Mouse (Mus musculus) midbrain, embryonic 15.5 days (tissue): Measurements from ENCODE around the gene Mrpl54. TPM values are rescaled to one million over a fixed set of nuclear protein-coding genes. Genes with fewer than 3 reads are reported as not detected.

ENCODE experiments used
- ATAC-seq: fragments of 200-750 bp; cut with Nextera tagmentation; replicated peaks from 2 replicates; pipeline ENCODE4 v1.8.0; 2017; ENCODE audit warnings: moderate TSS enrichment
- H3K27ac ChIP-seq: fragments of 300-500 bp; sonication (generic); 2 replicates; pipeline ENCODE4 v1.5.1; 2015; ENCODE audit warnings: mild to moderate bottlenecking, inconsistent platforms
- H3K27me3 ChIP-seq: fragments of 300-500 bp; sonication (generic); replicated peaks from 2 replicates; pipeline ENCODE4 v1.6.1; 2015; ENCODE audit warnings: inconsistent platforms
- H3K36me3 ChIP-seq: fragments of 300-500 bp; sonication (generic); replicated peaks from 2 replicates; pipeline ENCODE4 v1.6.1; 2015; ENCODE audit warnings: inconsistent platforms
- H3K4me1 ChIP-seq: fragments of 300-500 bp; sonication (generic); 2 replicates; pipeline ENCODE4 v1.6.1; 2015; ENCODE audit warnings: inconsistent platforms
- H3K4me2 ChIP-seq: fragments of 300-500 bp; sonication (generic); 2 replicates; pipeline ENCODE4 v1.6.1; 2015; ENCODE audit warnings: inconsistent platforms, mild to moderate bottlenecking, moderate library complexity
- H3K4me3 ChIP-seq: fragments of 300-500 bp; sonication (generic); 2 replicates; pipeline ENCODE4 v1.5.1; 2015; ENCODE audit warnings: mild to moderate bottlenecking, inconsistent platforms
- H3K9ac ChIP-seq: fragments of 300-500 bp; sonication (generic); 2 replicates; pipeline ENCODE4 v1.6.1; 2015; ENCODE audit warnings: mild to moderate bottlenecking, inconsistent platforms
- H3K9me3 ChIP-seq: fragments of 300-500 bp; sonication (generic); 2 replicates; pipeline ENCODE4 v1.6.1; 2016; ENCODE audit warnings: inconsistent platforms
- WGBS: fragments of 180-500 bp; shearing (Covaris S2); methylation state at CpG from one replicate; pipeline ENCODE4 v1.1.7; 2015; ENCODE audit warnings: mixed read lengths; 5-methylcytosine and 5-hydroxymethylcytosine counted together
- polyA plus RNA-seq: library from polyadenylated mRNA; unstranded; fragments of >200 nt; fragmentation: Nextera tagmentation; extraction: Ambion mirVana; gene quantifications from 2 replicates; pipeline ENCODE4 v1.2.1, GENCODE M21; 2015

The Mrpl54 gene
- polyA plus RNA-seq, 1 experiment from 2014 or later, result 124 TPM

DNA sequence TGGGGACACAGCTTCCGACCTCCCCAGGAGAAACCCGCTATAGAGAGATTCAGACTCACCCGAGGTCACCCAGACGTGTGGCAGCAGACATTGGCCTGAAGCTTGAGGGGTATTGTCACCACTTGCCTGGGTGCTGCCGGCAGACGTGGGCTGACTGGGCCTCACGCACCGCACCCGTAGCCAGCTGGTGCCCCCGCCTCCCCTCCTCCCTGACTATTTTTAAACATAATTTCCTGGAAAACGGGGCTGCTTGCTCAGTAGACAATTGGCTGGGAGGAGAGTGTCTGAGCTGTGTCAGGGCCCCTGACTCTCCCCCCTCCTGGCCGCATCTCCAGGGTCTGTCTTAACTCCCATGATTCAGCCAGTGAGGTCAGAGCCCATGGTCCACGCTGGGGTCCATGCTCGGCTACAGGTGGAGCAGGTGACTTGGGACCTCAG, 36.1 kb upstream of the Mrpl54 start:
- H3K9ac ChIP-seq, result no peak overlapping the region
- no peak overlapping the region for H3K4me2 ChIP-seq
- H3K27me3 ChIP-seq, result no peaks in the 10 kb centered on the region
- H3K4me1 ChIP-seq, result peaks cover 15% of the 10 kb centered on the region
- ATAC-seq, result no peak
- no peaks in the 10 kb centered on the region for H3K9me3 ChIP-seq
- H3K27ac ChIP-seq, result no peak overlapping the region
- no peak overlapping the region for H3K4me3 ChIP-seq
- 75% methylated on average over 14 of the region's 14 CpGs for WGBS
- peaks cover 17% of the 10 kb centered on the region for H3K36me3 ChIP-seq

GRCm38 (mm10) chr10:81302288-81302687, 35.6 kb upstream of the Mrpl54 start:
- H3K9ac ChIP-seq, result no peak overlapping the region
- 66% methylated on average over 4 of the region's 4 CpGs for WGBS
- ATAC-seq, result no peak

DNA sequence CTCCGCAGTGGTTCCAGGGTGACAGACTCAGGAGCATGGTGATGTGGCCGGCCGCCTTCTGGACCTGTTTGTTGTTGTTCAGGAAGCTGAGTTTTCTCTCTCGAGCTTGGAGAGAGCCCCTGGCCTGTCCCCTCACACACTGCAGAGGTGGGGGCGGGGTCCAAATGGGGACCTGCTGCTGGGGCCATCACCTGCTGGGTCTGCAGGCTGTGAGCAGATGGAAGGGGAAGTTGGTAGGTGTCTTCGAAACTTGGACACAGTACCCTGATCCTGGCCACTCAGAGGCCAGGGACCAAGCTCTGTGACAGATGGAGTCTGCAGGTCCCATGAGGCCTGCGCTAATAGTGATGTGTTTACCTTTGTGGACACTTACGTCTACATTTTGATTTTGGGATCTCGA, 34.6 kb upstream of the Mrpl54 start:
- Histone ChIP-seq H3K4me1 (peaks cover 20% of the 10 kb centered on the region), H3K9ac (no peak overlapping the region), H3K27ac (no peak overlapping the region), H3K36me3 (peaks cover 4% of the 10 kb centered on the region; the same call in 1 of the 2 replicates), H3K27me3 (no peaks in the 10 kb centered on the region), H3K4me3 (no peak overlapping the region), H3K9me3 (no peaks in the 10 kb centered on the region), H3K4me2 (no peak overlapping the region)
- 82% methylated on average over 9 of the region's 9 CpGs for WGBS
- no peak for ATAC-seq

More at GRCm38 (mm10) chr10:81302288-81302687, 35.6 kb upstream of the Mrpl54 start:
- H3K27me3 ChIP-seq, result no peaks in the 10 kb centered on the region
- no peak overlapping the region for H3K4me2 ChIP-seq
- peaks cover 17% of the 10 kb centered on the region for H3K4me1 ChIP-seq
- no peak overlapping the region for H3K27ac ChIP-seq
- no peak overlapping the region for H3K4me3 ChIP-seq
- no peaks in the 10 kb centered on the region for H3K9me3 ChIP-seq
- peaks cover 12% of the 10 kb centered on the region; the same call in 1 of the 2 replicates for H3K36me3 ChIP-seq

- H3K4me2 ChIP-seq, result no peak overlapping the region
- no peak overlapping the region for H3K27ac ChIP-seq
- no peak overlapping the region for H3K9ac ChIP-seq
- no peak for ATAC-seq
- no peaks in the 10 kb centered on the region for H3K9me3 ChIP-seq
- H3K4me1 ChIP-seq, result peaks cover 29% of the 10 kb centered on the region
- H3K4me3 ChIP-seq, result no peak overlapping the region
- 87% methylated on average over 9 of the region's 9 CpGs for WGBS
- H3K27me3 ChIP-seq, result no peaks in the 10 kb centered on the region
- H3K36me3 ChIP-seq, result no peaks in the 10 kb centered on the region
Observed at GRCm38 (mm10) chr10:81300352-81300907, 33.7 kb upstream of the Mrpl54 start.

GRCm38 (mm10) chr10:81299585-81300351, 33.0 kb upstream of the Mrpl54 start:
- H3K9ac ChIP-seq, result no peak overlapping the region
- no peak overlapping the region for H3K4me3 ChIP-seq
- 93% methylated on average over 14 of the region's 14 CpGs for WGBS
- H3K4me1 ChIP-seq, result peaks cover 35% of the 10 kb centered on the region
- no peaks in the 10 kb centered on the region for H3K36me3 ChIP-seq
- no peak overlapping the region for H3K4me2 ChIP-seq
- ATAC-seq, result no peak
- no peak overlapping the region for H3K27ac ChIP-seq
- H3K9me3 ChIP-seq, result no peaks in the 10 kb centered on the region
- no peaks in the 10 kb centered on the region for H3K27me3 ChIP-seq

DNA sequence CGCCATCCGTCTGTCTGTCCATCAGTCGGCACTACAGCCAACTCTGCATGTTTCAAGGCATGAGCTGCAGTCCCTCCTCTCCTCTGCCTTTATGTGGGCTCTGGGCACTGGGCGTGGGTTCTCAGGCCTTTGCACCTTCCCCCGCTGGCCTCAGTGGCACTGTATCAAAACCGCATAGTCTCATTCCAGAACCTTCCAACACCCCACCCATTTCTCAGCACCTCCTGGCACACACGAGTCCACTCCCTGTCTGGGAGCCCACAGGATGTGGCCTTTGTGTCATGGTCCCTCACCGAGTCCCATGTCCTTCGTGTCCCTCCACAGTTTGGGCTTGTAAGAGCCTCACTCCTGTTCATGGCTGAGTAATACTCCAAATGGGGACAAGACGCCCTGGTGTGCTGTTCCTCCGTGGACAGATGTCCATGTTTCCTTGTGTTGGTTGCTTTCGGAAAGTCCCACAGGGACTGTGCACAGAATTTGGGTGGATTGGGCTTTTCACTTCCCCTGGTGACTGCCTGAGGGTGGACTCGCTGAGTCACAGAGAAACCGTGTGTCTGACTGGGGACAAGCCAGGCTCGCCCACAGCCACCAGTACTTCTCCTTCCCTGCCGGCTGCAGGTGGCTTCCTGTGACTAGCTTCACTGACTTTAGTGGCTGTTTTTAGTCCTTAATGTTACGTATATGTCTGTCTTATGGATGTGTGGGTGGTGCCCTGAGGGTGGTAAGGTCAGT, 31.8 kb upstream of the Mrpl54 start:
- WGBS, result 94% methylated on average over 17 of the region's 17 CpGs
- Histone ChIP-seq H3K4me2 (no peak overlapping the region), H3K36me3 (no peaks in the 10 kb centered on the region), H3K27me3 (no peaks in the 10 kb centered on the region), H3K9me3 (no peaks in the 10 kb centered on the region), H3K9ac (no peak overlapping the region), H3K4me1 (peaks cover 47% of the 10 kb centered on the region), H3K4me3 (no peak overlapping the region), H3K27ac (no peak overlapping the region)
- no peak for ATAC-seq

DNA sequence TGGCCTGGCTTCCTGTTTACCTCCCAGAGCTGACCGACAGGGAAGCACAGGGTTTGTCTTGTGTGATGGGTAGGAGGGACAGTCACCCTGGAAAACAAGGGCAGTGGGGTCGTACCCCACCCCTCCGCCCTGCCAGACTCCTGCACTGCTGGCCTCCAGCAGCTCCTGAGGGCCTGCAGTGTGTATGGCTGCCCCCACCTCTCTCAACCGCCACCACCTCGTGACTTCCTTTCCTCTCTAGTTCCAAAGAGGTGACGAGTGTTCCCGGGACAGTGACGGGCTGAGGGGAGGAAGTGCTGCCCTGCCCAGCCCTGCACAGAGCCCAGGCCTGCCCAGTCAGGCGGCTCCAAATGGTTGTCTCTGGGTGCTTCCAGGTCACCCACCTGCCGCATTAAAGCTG, 31.1 kb upstream of the Mrpl54 start:
- no peak for ATAC-seq
- Histone ChIP-seq H3K4me2 (no peak overlapping the region), H3K27me3 (no peaks in the 10 kb centered on the region), H3K4me1 (peaks cover 47% of the 10 kb centered on the region), H3K9me3 (no peaks in the 10 kb centered on the region), H3K27ac (no peak overlapping the region), H3K9ac (no peak overlapping the region), H3K36me3 (no peaks in the 10 kb centered on the region), H3K4me3 (no peak overlapping the region)
- WGBS, result 65% methylated on average over 10 of the region's 10 CpGs

DNA sequence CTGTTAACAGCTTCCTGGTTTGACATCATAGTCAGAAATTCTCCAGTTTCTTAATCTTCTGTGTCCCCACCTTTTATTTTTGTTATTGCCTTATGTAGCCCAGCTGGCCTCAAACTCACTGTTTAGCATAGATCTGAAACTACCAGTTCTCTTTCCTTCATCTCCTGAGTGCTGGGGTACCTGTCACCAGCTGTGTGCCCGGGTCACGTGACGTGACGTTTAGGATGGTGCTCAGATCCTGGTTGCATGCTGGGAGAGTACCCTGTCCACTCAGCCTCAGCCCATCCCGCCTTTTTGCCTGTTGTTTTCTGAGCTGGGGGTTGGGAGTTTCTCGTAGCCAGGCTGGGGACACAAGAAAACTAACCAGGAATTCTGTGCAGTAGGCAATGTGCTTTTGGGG, 30.5 kb upstream of the Mrpl54 start:
- no peak overlapping the region for H3K9ac ChIP-seq
- no peak overlapping the region for H3K4me3 ChIP-seq
- no peaks in the 10 kb centered on the region for H3K27me3 ChIP-seq
- no peaks in the 10 kb centered on the region for H3K36me3 ChIP-seq
- peaks cover 44% of the 10 kb centered on the region for H3K4me1 ChIP-seq
- 87% methylated on average over 6 of the region's 6 CpGs for WGBS
- no peaks in the 10 kb centered on the region for H3K9me3 ChIP-seq
- ATAC-seq, result no peak
- no peak overlapping the region for H3K27ac ChIP-seq
- H3K4me2 ChIP-seq, result no peak overlapping the region

DNA sequence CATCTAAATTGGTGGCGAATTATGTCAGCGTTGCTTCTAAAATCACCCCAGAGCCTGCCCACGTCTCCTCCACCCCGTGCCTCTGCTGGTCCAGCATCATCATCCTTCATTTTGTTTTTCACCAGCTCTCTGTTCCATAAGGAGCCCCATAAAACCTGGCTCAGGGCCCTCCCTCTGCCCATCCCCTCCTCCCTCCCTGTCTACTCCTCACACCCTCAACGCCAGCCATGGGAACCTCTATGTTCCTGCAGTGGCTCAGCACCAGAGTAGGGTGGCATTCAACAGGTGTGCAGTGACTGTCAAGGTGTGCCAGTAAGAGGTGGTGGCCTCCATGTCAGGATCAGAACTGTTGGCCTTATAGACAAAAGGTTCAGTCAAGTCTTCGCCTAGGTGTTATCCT, 28.5 kb upstream of the Mrpl54 start:
- Histone ChIP-seq H3K4me1 (peaks cover 32% of the 10 kb centered on the region), H3K9me3 (no peaks in the 10 kb centered on the region), H3K4me2 (peak overlapping the region; percentile 70; the same call in 1 of the 2 replicates), H3K4me3 (no peak overlapping the region), H3K9ac (no peak overlapping the region), H3K27ac (no peak overlapping the region), H3K36me3 (no peaks in the 10 kb centered on the region), H3K27me3 (no peaks in the 10 kb centered on the region)
- 91% methylated on average over 6 of the region's 6 CpGs for WGBS
- no peak for ATAC-seq

DNA sequence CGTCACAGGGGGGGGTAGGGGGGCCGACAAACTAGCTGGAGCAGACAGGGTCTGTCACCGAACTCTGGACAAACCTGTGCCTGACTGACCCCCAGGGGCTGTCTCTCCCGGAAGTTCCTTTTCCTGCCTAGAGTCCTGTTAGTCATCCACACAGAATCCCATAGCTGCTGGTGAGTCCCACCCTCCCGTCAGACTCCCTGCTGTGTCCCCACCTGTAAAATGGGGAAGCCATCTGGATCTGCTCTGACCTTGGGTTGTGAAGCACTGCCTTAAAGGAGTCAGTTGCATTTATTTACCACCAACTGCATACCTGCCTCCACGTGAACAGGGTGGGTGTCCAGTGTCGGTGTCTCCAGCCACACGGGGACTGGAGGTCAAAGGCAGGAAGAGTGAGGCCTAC, 27.7 kb upstream of the Mrpl54 start:
- 57% methylated on average over 8 of the region's 8 CpGs for WGBS
- peaks cover 33% of the 10 kb centered on the region for H3K4me1 ChIP-seq
- peak overlapping the region; percentile 80 for H3K4me3 ChIP-seq
- peak overlapping the region; percentile 70 for H3K4me2 ChIP-seq
- peak overlapping the region; percentile 84; the same call in 1 of the 2 replicates for H3K9ac ChIP-seq
- H3K36me3 ChIP-seq, result no peaks in the 10 kb centered on the region
- no peak overlapping the region for H3K27ac ChIP-seq
- no peaks in the 10 kb centered on the region for H3K27me3 ChIP-seq
- no peaks in the 10 kb centered on the region for H3K9me3 ChIP-seq
- no peak for ATAC-seq

DNA sequence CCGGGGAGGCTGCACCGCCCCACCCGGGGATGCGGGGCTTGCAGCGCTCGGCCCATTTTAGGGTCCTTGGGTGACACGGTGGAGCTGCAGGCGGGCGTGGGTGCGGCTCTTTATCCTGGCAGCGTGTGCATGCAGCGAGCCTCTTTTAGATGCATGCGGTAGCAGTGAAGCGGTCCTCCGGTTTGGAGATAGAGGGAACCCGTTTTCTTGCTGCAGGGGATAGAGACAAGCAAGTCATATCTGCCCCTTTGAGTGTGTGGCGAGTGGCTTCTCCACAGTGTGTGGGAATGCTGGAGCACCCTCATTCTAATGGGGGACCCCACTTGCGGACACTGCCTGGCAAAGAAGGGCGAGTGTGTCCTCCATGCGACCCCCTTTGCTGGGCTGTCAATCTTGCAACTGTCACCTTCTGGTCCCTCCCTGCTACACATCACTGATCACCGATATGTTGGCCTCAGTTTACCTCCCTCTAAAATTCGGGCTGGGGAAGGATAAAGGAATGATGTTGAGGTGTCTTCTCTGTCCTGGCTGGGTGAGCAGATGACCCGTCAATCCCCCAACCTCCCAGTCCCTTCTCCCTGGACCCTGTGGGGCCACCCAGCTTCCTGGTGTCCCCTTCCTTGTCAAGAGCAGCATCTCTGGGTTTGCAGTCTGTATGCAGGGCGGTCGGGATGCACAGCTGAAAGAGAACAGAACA, 26.7 kb upstream of the Mrpl54 start:
- Histone ChIP-seq H3K27me3 (no peaks in the 10 kb centered on the region), H3K9me3 (no peaks in the 10 kb centered on the region), H3K4me1 (peaks cover 35% of the 10 kb centered on the region), H3K4me3 (peak overlapping the region; percentile 80), H3K4me2 (peak overlapping the region; percentile 70), H3K9ac (peak overlapping the region; percentile 84), H3K36me3 (no peaks in the 10 kb centered on the region), H3K27ac (peak overlapping the region; percentile 88)
- no peak for ATAC-seq
- 3% methylated on average over 25 of the region's 25 CpGs for WGBS
